Mouse (Mus musculus): Measurements from ENCODE around the gene Cabp4.

DNA sequence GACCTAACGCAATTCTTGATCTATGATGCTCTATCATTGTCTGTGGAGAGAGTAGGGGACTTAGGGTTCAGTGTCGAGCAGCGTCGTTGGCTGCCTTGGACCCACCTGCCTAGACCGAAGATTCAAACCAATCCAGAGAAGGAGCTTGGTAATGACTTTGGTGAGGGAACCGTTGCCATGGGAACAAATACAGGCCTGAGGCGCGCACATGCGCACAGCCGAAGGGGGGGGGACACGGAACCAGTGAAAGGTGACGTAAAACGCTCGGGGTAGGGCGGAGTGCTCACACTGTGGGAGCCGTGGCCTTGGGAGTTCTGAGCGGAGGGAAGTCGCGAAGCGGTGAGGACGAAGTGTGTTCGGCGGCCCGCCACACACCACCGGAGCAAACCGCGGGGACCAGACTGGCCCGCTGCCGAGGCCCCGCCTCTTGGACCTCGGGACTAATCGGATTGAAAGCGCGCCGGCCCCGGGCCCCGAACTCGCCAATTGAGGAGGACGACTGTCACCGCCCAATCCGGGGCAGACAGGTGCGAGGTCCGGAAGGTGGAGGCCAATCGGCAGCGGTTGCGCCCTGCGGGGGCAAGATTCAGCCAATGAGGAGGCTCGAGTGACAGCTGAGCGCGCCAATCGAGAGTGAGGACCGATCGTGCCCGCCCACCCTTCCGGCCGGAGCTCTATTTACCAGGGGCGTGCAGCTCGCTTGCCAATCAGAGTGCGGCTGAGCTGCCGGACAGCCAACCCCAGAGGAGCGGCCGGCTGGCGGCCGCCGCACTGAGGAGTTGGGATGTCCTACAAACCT, 47.0 kb downstream of the Cabp4 start, which contains the start of gene Cdk2ap2:
- TF ChIP-seq CTCF (IDR thresholded peaks at IDR 0.05; ENCODE audit: borderline replicate concordance, control insufficient read depth, extremely low read depth, insufficient read depth, low read length, poor library complexity), result peak; percentile 56; the same call in 1 of the 2 replicates
- TF ChIP-seq POLR2A (IDR thresholded peaks at IDR 0.05; ENCODE audit: control insufficient read depth, extremely low read depth, insufficient read depth, low read length, poor library complexity), result peak; percentile 72; the same call in 1 of the 2 replicates
